Mouse (Mus musculus) ES-E14 (cell line): ENCODE results near the gene Galr3.

ENCODE experiments used
- MAFK ChIP-seq: IDR thresholded peaks from 2 replicates; pipeline ENCODE4 v1.6.1; 2014; ENCODE audit warnings: mild to moderate bottlenecking, low read depth, low read length, inconsistent platforms; ENCODE audit not compliant: insufficient read depth
- ZNF384 ChIP-seq: IDR thresholded peaks from 2 replicates; pipeline ENCODE4 v1.6.1; 2012; ENCODE audit warnings: low read depth, low read length, inconsistent platforms

DNA sequence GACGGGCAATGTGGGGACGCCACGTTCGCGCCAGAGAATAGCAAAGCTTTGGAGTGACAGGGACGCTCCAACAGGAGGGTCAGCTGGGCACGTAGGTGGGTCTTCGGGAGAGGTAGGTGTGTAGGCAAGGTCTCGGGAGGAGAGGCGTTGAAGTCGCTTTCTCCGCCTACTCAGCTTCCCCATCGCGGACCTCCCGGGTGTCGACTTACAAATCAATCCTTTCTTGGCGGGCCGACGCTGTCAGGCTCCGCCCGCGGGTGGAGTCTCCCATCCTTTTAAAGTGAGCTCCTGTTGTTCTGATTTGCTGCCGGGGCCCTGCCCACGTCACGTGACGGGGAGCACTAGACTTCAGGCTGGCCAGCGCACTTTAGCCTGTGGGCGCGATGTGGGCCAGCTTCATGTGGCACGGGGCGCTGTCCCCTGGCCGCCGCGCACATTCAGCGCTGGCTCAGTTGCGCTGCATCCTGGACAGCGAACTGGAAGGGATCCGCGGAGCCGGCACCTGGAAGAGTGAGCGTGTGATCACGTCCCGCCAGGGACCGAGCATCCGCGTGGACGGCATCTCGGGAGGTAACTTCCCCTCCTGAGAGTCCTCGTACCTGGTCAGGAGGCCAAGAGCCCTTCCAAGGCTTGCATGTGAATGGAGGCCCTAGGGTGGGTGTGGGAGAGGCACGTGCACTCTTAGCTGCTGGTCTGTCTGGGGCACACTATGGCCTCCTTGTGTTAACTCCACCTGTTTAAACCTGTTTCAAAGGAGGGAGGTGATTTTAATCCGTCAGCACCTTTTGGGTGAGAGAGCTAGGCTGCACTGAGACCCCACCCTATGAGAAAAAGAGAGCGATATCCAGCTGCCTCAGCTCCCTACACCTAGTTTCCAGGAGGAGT lies 10.9 kb upstream of the Galr3 start:
- TF ChIP-seq MAFK (no peak), ZNF384 (no peak)
